Mouse (Mus musculus): ENCODE measurements at regions not wholly inside any gene's neighbourhood (a gene's known extent, or its start where the extent isn't known, plus 50 kb on each side); places are given as distances from the start of the nearest gene placed in this dataset.

DNA sequence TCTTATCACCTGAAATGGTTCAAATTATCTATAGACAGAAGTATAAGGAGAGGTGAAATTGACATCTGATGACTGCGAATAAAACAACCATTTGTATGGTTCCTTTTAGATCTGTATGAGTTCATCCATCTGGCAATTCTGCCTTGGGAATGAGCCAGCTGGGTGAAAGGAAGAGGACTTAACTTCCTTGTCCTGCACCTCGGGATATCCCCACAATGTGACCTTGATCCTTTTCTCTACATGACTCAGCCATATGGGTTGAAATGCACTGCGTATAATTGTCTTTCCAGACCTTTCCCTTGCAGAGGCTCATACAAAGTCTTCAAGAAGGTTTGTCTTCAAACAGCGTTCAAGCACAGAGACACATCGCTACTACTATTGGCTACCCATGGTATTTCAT is 292.6 kb upstream of the Pitrm1 start:
- TF ChIP-seq EP300 (IDR thresholded peaks at IDR 0.05): no peak
- no peak for TF ChIP-seq CTCF (IDR thresholded peaks at IDR 0.05)
